Mouse (Mus musculus) CH12F3 (cell line): ENCODE data around the gene Tars2.
"Not testable (repeated sequence)": the region's sequence is repeated elsewhere in the genome, so short reads cannot be mapped to it uniquely, and the experiment has no call there.

Experiments
- in situ Hi-C: fragments of 300-500 bp; cut with MboI; formaldehyde crosslinking; loops from 2 replicates; pipeline ENCODE4 v1.14.3; 2020; ENCODE audit warnings: low sequenced_read_pairs

The Tars2 gene

GRCm38 (mm10) chr3:95698286-95698685 is 61.7 kb downstream of the Tars2 start:
- in situ Hi-C loops, result no loop called here

GRCm38 (mm10) chr3:95696360-95696759 is 63.6 kb downstream of the Tars2 start:
- in situ Hi-C loops, result no loop called here

GRCm38 (mm10) chr3:95695796-95696195 is 64.2 kb downstream of the Tars2 start:
- in situ Hi-C loops, result no loop called here

- in situ Hi-C loops, result no loop called here
These were observed 65.0 kb downstream of the Tars2 start for GRCm38 (mm10) chr3:95694808-95695703.

GRCm38 (mm10) chr3:95693821-95694807 is 65.9 kb downstream of the Tars2 start:
- in situ Hi-C loops, result no loop called here

GRCm38 (mm10) chr3:95692677-95693076 is 67.3 kb downstream of the Tars2 start:
- in situ Hi-C loops, result no loop called here

GRCm38 (mm10) chr3:95690552-95690951 is 69.5 kb downstream of the Tars2 start:
- in situ Hi-C loops, result not testable (repeated sequence)
